Mouse (Mus musculus) heart, embryonic 10.5 days (tissue): ENCODE data around the gene Prdm10. TPM values are rescaled to one million over a fixed set of nuclear protein-coding genes. Genes with fewer than 3 reads are reported as not detected.
A peak's percentile ranks its signal among the peaks of the same experiment; 100 is the strongest.

ENCODE experiments used
- DNase-seq: peaks from one replicate; pipeline ENCODE4 v3.0.0-alpha.2; 2017; ENCODE audit warnings: low spot score
- H3K27ac ChIP-seq: fragments of 300-500 bp; sonication (generic); 2 replicates; pipeline ENCODE4 v1.5.1; 2016; ENCODE audit warnings: mild to moderate bottlenecking
- H3K27me3 ChIP-seq: fragments of 300-500 bp; sonication (generic); 2 replicates; pipeline ENCODE4 v1.6.1; 2016; ENCODE audit warnings: mild to moderate bottlenecking; ENCODE audit not compliant: poor library complexity, insufficient read depth, severe bottlenecking
- H3K36me3 ChIP-seq: fragments of 300-500 bp; sonication (generic); 2 replicates; pipeline ENCODE4 v1.6.1; 2016; ENCODE audit warnings: mild to moderate bottlenecking, moderate library complexity
- H3K4me1 ChIP-seq: fragments of 300-500 bp; sonication (generic); 2 replicates; pipeline ENCODE4 v1.6.1; 2016; ENCODE audit warnings: mild to moderate bottlenecking
- H3K4me3 ChIP-seq: fragments of 300-500 bp; sonication (generic); 2 replicates; pipeline ENCODE4 v1.5.1; 2016; ENCODE audit warnings: mild to moderate bottlenecking, moderate library complexity
- H3K9me3 ChIP-seq: fragments of 300-500 bp; sonication (generic); 2 replicates; pipeline ENCODE4 v1.6.1; 2016; ENCODE audit warnings: mild to moderate bottlenecking, moderate library complexity
- WGBS: fragments of 180-500 bp; shearing (Covaris S2); methylation state at CpG from one replicate; pipeline ENCODE4 v1.1.7; 2016; 5-methylcytosine and 5-hydroxymethylcytosine counted together
- polyA plus RNA-seq: library from polyadenylated mRNA; unstranded; fragments of >200 nt; fragmentation: Nextera tagmentation; extraction: Ambion mirVana; gene quantifications from 2 replicates; pipeline ENCODE4 v1.2.1, GENCODE M21; 2016

Gene Prdm10
- polyA plus RNA-seq, 1 experiment from 2014 or later = 5.6 TPM

DNA sequence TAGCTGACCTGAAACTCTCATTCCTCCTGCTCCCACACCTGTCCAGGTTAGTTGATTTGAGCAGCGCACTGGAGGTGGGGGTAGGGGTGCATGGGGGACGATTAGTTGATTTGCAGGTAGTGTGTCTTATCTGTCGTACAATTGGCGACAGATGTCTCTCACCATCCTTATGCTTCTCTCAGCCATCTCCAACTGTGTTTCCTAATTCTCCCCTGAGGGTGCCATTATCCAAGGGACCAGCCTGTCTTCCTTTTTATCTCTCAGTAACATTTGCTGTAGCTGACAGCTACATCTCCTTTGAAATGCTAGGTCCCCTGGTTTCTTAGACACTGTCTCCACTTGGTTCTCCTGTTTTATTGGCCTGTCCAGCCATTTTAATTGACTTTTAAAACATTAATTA is 8.2 kb upstream of the Prdm10 start:
- no peak for DNase-seq
- 35% methylated on average over 4 of the region's 4 CpGs for WGBS
- Histone ChIP-seq H3K36me3 (no peaks in the 10 kb centered on the region), H3K27me3 (no peaks in the 10 kb centered on the region), H3K27ac (0 out of 2 replicates have a peak overlapping the region, but pooled peaks have one; percentile 44), H3K4me3 (no peak overlapping the region), H3K9me3 (no peaks in the 10 kb centered on the region), H3K4me1 (peaks cover 22% of the 10 kb centered on the region)

GRCm38 (mm10) chr9:31278651-31279050 is 1.7 kb upstream of the Prdm10 start:
- Histone ChIP-seq H3K4me1 (peaks cover 17% of the 10 kb centered on the region), H3K9me3 (no peaks in the 10 kb centered on the region), H3K27me3 (no peaks in the 10 kb centered on the region), H3K27ac (peak overlapping the region; percentile 99; the same call in 1 of the 2 replicates), H3K4me3 (no peak overlapping the region), H3K36me3 (no peaks in the 10 kb centered on the region)
- no peak for DNase-seq
- 80% methylated on average over 7 of the region's 7 CpGs for WGBS

GRCm38 (mm10) chr9:31279306-31279705 is 1.0 kb upstream of the Prdm10 start:
- H3K27me3 ChIP-seq = no peaks in the 10 kb centered on the region
- peaks cover 17% of the 10 kb centered on the region for H3K4me1 ChIP-seq
- peak overlapping the region; percentile 94 for H3K4me3 ChIP-seq
- no peaks in the 10 kb centered on the region for H3K36me3 ChIP-seq
- H3K27ac ChIP-seq = peak overlapping the region; percentile 99
- WGBS = 68% methylated on average over 2 of the region's 2 CpGs
- DNase-seq = no peak
- H3K9me3 ChIP-seq = no peaks in the 10 kb centered on the region

DNA sequence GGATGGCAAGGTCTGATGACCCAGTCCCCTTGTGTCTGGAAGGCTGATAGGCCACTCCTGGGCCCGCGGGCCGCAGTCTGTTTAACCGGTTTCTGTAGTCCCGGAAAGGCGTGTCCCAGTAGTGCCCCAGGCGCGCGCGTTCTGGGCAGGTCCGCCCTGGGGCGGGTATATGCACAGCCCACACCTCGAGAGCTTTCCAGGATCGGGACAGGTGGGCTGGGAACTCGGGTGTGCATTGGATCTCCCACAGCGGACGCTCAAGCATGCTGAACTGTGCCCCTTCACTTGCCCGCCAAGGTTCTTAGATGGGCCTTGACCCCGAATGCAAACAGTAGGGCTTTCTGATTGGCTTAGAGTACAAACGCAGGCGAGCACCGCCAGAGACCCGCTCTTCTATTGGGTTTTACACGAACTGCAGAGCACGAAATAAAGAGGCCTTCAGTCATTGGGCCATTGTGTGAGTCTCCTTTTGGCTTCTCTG is 413 bp upstream of the Prdm10 start:
- peak; percentile 95 for DNase-seq
- Histone ChIP-seq H3K27ac (peak overlapping the region; percentile 99), H3K27me3 (no peaks in the 10 kb centered on the region), H3K4me1 (peaks cover 17% of the 10 kb centered on the region), H3K9me3 (no peaks in the 10 kb centered on the region), H3K4me3 (peak overlapping the region; percentile 94), H3K36me3 (no peaks in the 10 kb centered on the region)
- WGBS = 0% methylated on average over 25 of the region's 25 CpGs

- Histone ChIP-seq H3K27ac (peak overlapping the region; percentile 99), H3K9me3 (no peaks in the 10 kb centered on the region), H3K4me1 (peaks cover 17% of the 10 kb centered on the region), H3K36me3 (0 out of 2 replicates have a peak, but pooled peaks cover 4% of the 10 kb centered on the region), H3K27me3 (no peaks in the 10 kb centered on the region), H3K4me3 (peak overlapping the region; percentile 94)
- DNase-seq = peak; percentile 90
- WGBS = 1% methylated on average over 63 of the region's 63 CpGs
Observed at GRCm38 (mm10) chr9:31281011-31281662, 799 bp downstream of the Prdm10 start.

DNA sequence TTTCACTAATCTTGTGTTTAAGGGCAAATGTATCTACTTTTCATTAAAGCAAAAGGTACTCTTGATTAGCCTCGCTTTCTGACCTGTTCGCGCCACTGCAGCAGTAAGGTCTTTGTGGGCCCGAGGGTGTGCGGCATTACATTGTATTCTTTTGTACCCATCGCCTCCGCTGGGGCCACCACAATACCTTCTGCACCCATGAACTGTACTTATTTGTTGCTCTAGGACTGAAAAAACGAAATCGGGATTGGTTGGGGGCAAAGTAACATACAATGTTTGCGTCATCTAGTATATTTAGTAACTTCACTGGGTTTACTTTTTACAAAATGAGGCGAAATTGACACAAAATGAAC is 1.3 kb downstream of the Prdm10 start:
- 10% methylated on average over 11 of the region's 11 CpGs for WGBS
- H3K27me3 ChIP-seq = no peaks in the 10 kb centered on the region

GRCm38 (mm10) chr9:31282536-31282935 is 2.2 kb downstream of the Prdm10 start:
- H3K4me1 ChIP-seq = peaks cover 17% of the 10 kb centered on the region
- H3K27ac ChIP-seq = peak overlapping the region; percentile 62
- no peak for DNase-seq
- WGBS = 51% methylated on average over 4 of the region's 4 CpGs
- H3K36me3 ChIP-seq = 0 out of 2 replicates have a peak, but pooled peaks cover 9% of the 10 kb centered on the region
- no peak overlapping the region for H3K4me3 ChIP-seq
- H3K27me3 ChIP-seq = no peaks in the 10 kb centered on the region
- no peaks in the 10 kb centered on the region for H3K9me3 ChIP-seq

More for the DNA sequence above, 1.3 kb downstream of the Prdm10 start:
- H3K9me3 ChIP-seq = no peaks in the 10 kb centered on the region
- peak overlapping the region; percentile 94 for H3K4me3 ChIP-seq
- H3K4me1 ChIP-seq = peaks cover 17% of the 10 kb centered on the region
- H3K27ac ChIP-seq = peak overlapping the region; percentile 99
- H3K36me3 ChIP-seq = 0 out of 2 replicates have a peak, but pooled peaks cover 5% of the 10 kb centered on the region
- DNase-seq = no peak

GRCm38 (mm10) chr9:31283044-31283443 is 2.7 kb downstream of the Prdm10 start:
- Histone ChIP-seq H3K4me3 (no peak overlapping the region), H3K4me1 (peaks cover 17% of the 10 kb centered on the region), H3K27me3 (no peaks in the 10 kb centered on the region), H3K9me3 (no peaks in the 10 kb centered on the region), H3K36me3 (0 out of 2 replicates have a peak, but pooled peaks cover 9% of the 10 kb centered on the region), H3K27ac (0 out of 2 replicates have a peak overlapping the region, but pooled peaks have one; percentile 62)
- DNase-seq = no peak
- 86% methylated on average over 4 of the region's 4 CpGs for WGBS

DNA sequence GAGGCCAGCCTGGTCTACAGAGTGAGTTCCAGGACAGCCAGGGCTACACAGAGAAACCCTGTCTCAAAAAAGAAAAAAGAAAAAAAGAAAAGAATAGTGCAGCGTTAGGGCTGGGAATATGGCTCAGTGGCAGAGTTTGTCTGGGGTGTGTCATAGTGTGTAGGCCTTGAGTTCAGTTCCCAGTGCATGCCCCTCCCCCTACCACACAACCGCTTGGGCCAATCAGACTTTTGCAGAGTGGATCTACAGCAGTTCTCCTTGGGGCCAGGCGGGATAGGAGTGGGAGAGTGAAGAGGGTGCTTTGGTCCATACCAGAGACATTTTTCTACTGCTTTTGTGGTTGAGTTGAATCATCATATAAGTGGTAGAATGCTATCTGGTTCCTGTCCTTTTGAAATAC is 3.6 kb downstream of the Prdm10 start:
- Histone ChIP-seq H3K4me3 (no peak overlapping the region), H3K27me3 (no peaks in the 10 kb centered on the region), H3K9me3 (no peaks in the 10 kb centered on the region), H3K36me3 (0 out of 2 replicates have a peak, but pooled peaks cover 9% of the 10 kb centered on the region), H3K27ac (no peak overlapping the region), H3K4me1 (peaks cover 17% of the 10 kb centered on the region)
- WGBS = 82% methylated on average over 3 of the region's 3 CpGs
- DNase-seq = no peak

DNA sequence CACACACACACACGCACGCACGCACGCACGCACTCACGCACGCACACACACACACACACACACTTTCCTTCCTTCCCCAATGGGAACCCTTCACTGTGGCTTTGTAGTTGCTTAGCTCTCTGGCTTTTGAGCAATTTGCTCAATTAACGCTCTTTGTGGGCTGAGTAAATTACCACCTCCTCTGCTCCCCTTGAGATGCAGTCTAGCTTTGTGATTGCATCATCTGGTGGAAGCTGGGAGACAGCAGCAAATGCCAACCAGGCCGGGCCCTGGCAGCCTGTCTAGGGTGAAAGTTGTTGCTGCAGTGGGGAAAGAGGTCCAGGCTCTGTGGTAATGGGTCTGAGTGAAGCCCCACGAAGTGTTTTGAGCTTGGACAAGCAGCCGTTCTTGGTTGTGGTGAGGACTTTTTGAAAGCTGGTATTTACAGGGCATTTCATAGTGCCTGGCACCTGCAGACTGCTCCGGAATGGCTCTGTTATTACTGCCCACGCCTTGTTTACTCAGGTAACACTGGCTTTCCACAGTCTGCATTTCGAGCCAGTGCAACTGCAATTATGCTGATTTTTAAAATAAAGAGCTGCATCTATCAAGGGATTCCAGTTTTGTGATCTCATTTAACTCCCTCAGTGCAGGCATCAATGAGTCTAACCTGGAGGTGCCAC is 10.0 kb downstream of the Prdm10 start:
- no peak overlapping the region for H3K27ac ChIP-seq
- H3K27me3 ChIP-seq = no peaks in the 10 kb centered on the region

GRCm38 (mm10) chr9:31291978-31292377 is 11.6 kb downstream of the Prdm10 start:
- DNase-seq = no peak
- Histone ChIP-seq H3K27ac (no peak overlapping the region), H3K4me1 (no peaks in the 10 kb centered on the region), H3K9me3 (no peaks in the 10 kb centered on the region), H3K4me3 (no peak overlapping the region), H3K36me3 (no peaks in the 10 kb centered on the region), H3K27me3 (no peaks in the 10 kb centered on the region)
- WGBS = 76% methylated on average over 4 of the region's 4 CpGs

More for the DNA sequence above, 10.0 kb downstream of the Prdm10 start:
- DNase-seq = no peak
- WGBS = 81% methylated on average over 14 of the region's 14 CpGs
- Histone ChIP-seq H3K9me3 (no peaks in the 10 kb centered on the region), H3K36me3 (0 out of 2 replicates have a peak, but pooled peaks cover 9% of the 10 kb centered on the region), H3K4me1 (no peaks in the 10 kb centered on the region), H3K4me3 (no peak overlapping the region)

GRCm38 (mm10) chr9:31293208-31293607 is 12.9 kb downstream of the Prdm10 start:
- DNase-seq = no peak
- H3K4me3 ChIP-seq = no peak overlapping the region
- 80% methylated on average over 2 of the region's 2 CpGs for WGBS

DNA sequence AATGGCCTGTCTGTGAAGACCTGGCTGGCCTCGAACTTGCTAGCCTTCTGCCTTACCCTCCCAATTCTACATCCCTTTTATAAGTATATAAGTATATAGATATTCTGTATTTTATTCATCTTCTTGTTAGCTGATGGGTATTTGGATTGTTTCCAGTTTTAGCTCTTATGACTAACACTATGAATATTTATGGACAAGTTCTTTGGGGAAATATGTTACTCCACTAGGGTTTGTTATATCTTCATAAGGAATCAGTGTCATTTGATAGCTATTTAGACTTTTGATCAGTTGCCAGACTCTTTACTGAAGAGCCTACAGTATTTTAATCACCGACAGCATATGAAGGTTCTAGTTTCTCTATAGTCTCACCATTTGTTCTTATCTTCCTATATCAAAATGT is 15.0 kb downstream of the Prdm10 start:
- no peaks in the 10 kb centered on the region for H3K27me3 ChIP-seq
- WGBS = 82% methylated on average over 2 of the region's 2 CpGs
- H3K4me3 ChIP-seq = no peak overlapping the region
- no peak for DNase-seq
- H3K36me3 ChIP-seq = no peaks in the 10 kb centered on the region
- H3K9me3 ChIP-seq = no peaks in the 10 kb centered on the region
- H3K27ac ChIP-seq = no peak overlapping the region
- H3K4me1 ChIP-seq = peaks cover 7% of the 10 kb centered on the region

More at GRCm38 (mm10) chr9:31293208-31293607, 12.9 kb downstream of the Prdm10 start:
- H3K36me3 ChIP-seq = no peaks in the 10 kb centered on the region
- H3K9me3 ChIP-seq = no peaks in the 10 kb centered on the region
- no peaks in the 10 kb centered on the region for H3K27me3 ChIP-seq
- no peak overlapping the region for H3K27ac ChIP-seq
- no peaks in the 10 kb centered on the region for H3K4me1 ChIP-seq
